Mouse (Mus musculus) urinary bladder, adult 18-20 months (tissue): ENCODE measurements around the gene Pcgf2.
"Not testable (repeated sequence)": the region's sequence is repeated elsewhere in the genome, so short reads cannot be mapped to it uniquely, and the experiment has no call there.

Experiments
- DNase-seq, 2 experiments: peaks; one replicate each; pipeline ENCODE4 v3.0.0; 2022; ENCODE audit warnings: low spot score in 2 of 2, mixed read lengths in 2 of 2

Pcgf2 gene

GRCm38 (mm10) chr11:97700003-97700745, at the start of gene Pcgf2:
Pcgf2 (minus strand) TSS chr11:97700497.
- DNase-seq: peak; percentile 73 to 76

- DNase-seq: no peak
Measured at GRCm38 (mm10) chr11:97748496-97748895, 48.2 kb upstream of the Pcgf2 start.

GRCm38 (mm10) chr11:97747773-97748172, 47.5 kb upstream of the Pcgf2 start:
- DNase-seq: no peak

- DNase-seq: no peak
Measured at GRCm38 (mm10) chr11:97745331-97745721, 45.0 kb upstream of the Pcgf2 start.

- peak; percentile 97 to 100 for DNase-seq
Measured at GRCm38 (mm10) chr11:97744718-97745330, 44.5 kb upstream of the Pcgf2 start.

GRCm38 (mm10) chr11:97744063-97744717, 43.9 kb upstream of the Pcgf2 start, which contains the start of gene Pip4k2b:
Pip4k2b (minus strand) TSS chr11:97744704.
- DNase-seq: peak in 1 of 2 experiments; percentile 39

GRCm38 (mm10) chr11:97743423-97743822, 43.1 kb upstream of the Pcgf2 start:
- DNase-seq: no peak

GRCm38 (mm10) chr11:97742591-97742990, 42.3 kb upstream of the Pcgf2 start:
- no peak for DNase-seq

GRCm38 (mm10) chr11:97742157-97742556, 41.9 kb upstream of the Pcgf2 start:
- DNase-seq: no peak

- DNase-seq: no peak
Measured at GRCm38 (mm10) chr11:97740190-97740589, 39.9 kb upstream of the Pcgf2 start.

GRCm38 (mm10) chr11:97739155-97739554, 38.9 kb upstream of the Pcgf2 start:
- no peak for DNase-seq

GRCm38 (mm10) chr11:97738703-97739102, 38.4 kb upstream of the Pcgf2 start:
- DNase-seq: no peak

- DNase-seq: no peak
Measured at GRCm38 (mm10) chr11:97737600-97737999, 37.3 kb upstream of the Pcgf2 start.

GRCm38 (mm10) chr11:97736645-97737044, 36.3 kb upstream of the Pcgf2 start:
- no peak for DNase-seq

- not testable (repeated sequence) for DNase-seq
Measured at GRCm38 (mm10) chr11:97734810-97735209, 34.5 kb upstream of the Pcgf2 start.

GRCm38 (mm10) chr11:97733689-97734088, 33.4 kb upstream of the Pcgf2 start:
- DNase-seq: no peak

- no peak for DNase-seq
Measured at GRCm38 (mm10) chr11:97728730-97729129, 28.4 kb upstream of the Pcgf2 start.

GRCm38 (mm10) chr11:97728311-97728710, 28.0 kb upstream of the Pcgf2 start:
- no peak for DNase-seq

GRCm38 (mm10) chr11:97723709-97724108, 23.4 kb upstream of the Pcgf2 start:
- DNase-seq: no peak

- no peak for DNase-seq
Measured at GRCm38 (mm10) chr11:97721338-97721737, 21.0 kb upstream of the Pcgf2 start.

- DNase-seq: no peak
Measured at GRCm38 (mm10) chr11:97719041-97719440, 18.7 kb upstream of the Pcgf2 start.

GRCm38 (mm10) chr11:97718281-97718860, 18.1 kb upstream of the Pcgf2 start:
- no peak for DNase-seq
